Mouse (Mus musculus) bone marrow, adult 2 months (tissue): ENCODE results near the gene Trem2.

Experiments used
- CTCF ChIP-seq: fragments of 200-500 bp; IDR thresholded peaks from 2 replicates; pipeline ENCODE4 v1.5.1; 2011; ENCODE audit warnings: low read length, control low read depth; ENCODE audit not compliant: control insufficient read depth, insufficient read depth
- POLR2A ChIP-seq: fragments of 200-500 bp; IDR thresholded peaks from 2 replicates; pipeline ENCODE4 v1.6.1; 2011; ENCODE audit warnings: low read depth, mild to moderate bottlenecking, control low read depth, low read length, borderline replicate concordance; ENCODE audit not compliant: control insufficient read depth

GRCm38 (mm10) chr17:48365511-48366155, 19.4 kb downstream of the Trem2 start:
- no peak for TF ChIP-seq CTCF
- TF ChIP-seq POLR2A: no peak
